Mouse (Mus musculus) embryonic stem cell, embryonic (primary cell): ENCODE results near the gene Fam167b.

Source experiments
- CTCF ChIA-PET, 4 experiments: fragments of 300-600 bp in 2 of 4; fragments of 350-600 bp in 2 of 4; sonication (Branson Sonifier 250); formaldehyde crosslinking; loops; one replicate each; lab custom pipeline; 2022; ENCODE audit warnings: inconsistent platforms in 2 of 4; lab: Charles Lee
- POLR2A ChIA-PET, 4 experiments: fragments of 300-600 bp in 2 of 4; fragments of 350-600 bp in 2 of 4; sonication (Branson Sonifier 250); formaldehyde crosslinking; loops; one replicate each; lab custom pipeline; 2022; ENCODE audit warnings: antibody characterized with exemption in 4 of 4, inconsistent platforms in 1 of 4; lab: Charles Lee

The Fam167b gene

DNA sequence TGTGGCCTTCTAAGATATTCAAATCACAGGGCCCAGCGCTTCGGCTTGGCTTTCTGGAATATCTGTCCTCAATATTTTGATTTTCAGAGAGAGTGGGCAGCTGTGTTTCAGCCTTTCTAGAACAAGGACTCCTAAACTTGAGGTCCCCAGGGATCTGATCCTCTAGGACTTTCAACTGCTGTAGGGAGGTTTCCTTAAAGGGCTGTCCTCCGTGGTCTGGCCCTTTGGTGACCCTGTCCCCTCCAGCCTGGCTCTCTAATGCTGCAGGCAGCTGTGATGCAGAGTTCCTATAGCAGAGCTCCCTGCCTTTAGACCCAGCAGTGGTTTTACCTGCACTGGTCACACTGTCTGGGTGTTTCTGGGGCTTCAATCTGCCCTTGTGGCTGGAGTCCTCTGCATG lies 38.3 kb upstream of the Fam167b start:
- POLR2A ChIA-PET = interaction anchor here in 2 of 4 experiments (1.3 to 17.7 kb wide), 5 partner anchors 7 to 46 kb away, joined by 3 to 255 read pairs (median 11); partner anchors contain the start of gene Txlna (in 2 of the 2)
- CTCF ChIA-PET = interaction anchor here in 2 of 4 experiments (1.4 to 3.1 kb wide), 2 partner anchors 8 kb away, joined by 7 to 21 read pairs; no protein-coding TSS in a partner anchor

DNA sequence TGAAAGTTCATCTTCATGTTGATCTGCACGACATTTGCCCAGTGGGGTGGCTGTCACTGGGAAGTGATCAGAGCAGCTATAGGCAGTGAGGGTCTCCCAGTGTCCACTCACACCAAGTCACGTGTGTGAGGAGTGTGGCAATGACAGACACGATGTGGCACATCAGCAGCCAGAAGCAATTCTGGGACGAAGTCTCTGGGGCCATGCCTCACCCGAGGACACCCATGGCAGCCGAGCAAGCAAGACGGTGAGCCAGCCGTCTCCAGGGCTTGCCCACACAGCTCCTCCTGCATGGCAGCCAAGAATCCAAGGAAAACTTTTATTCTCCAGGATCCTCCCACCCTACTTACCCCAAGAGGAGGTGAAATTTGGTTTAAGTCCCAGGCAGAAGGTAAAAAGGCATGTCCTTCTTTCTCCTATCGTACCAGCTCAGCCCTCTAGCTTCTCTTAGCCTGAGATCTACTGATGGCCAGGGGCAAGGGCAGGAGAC lies 37.5 kb upstream of the Fam167b start:
- CTCF ChIA-PET = no interaction called here

DNA sequence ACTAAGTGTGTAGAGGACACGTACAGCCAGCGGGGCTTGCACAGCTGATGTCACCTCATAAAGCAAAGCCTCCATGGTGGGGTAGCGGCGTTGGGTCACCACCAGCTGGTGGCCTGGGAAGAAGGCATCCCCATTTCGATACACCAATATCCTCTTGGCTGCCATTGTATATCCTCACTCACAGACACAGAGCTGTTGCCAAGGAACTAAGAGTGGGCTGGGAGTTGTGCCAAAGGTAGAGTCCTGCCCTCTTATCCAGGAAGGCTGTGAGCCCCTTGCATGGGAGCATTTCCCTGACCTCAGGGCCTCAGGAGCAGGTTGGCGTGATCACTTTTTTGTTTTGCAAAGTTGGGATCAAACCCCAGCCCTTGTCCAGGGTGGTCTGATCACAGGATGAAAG lies 35.7 kb upstream of the Fam167b start, which contains the start of gene Dcdc2b:
Gene Dcdc2b, minus strand, starts transcription at position 165 of the 400 bp plus-strand sequence.
- CTCF ChIA-PET = interaction anchor here in 1 of 4 experiments (0.7 to 1.4 kb wide), 3 partner anchors 37 to 345 kb away, joined by 3 to 6 read pairs (median 3); partner anchors contain the start of gene Kpna6
- POLR2A ChIA-PET = interaction anchor here in 3 of 4 experiments (0.9 to 2.3 kb wide), 11 partner anchors 9 to 153 kb away, joined by 3 to 11 read pairs (median 3); partner anchors contain the start of genes Txlna (in 3 of the 3), Ccdc28b (in 2 of the 3), Bsdc1 (in 1 of the 3) and Eif3i (in 1 of the 3)

More for the DNA sequence above, 37.5 kb upstream of the Fam167b start:
- POLR2A ChIA-PET = interaction anchor here in 2 of 4 experiments (1.0 to 2.9 kb wide), 2 partner anchors 13 to 25 kb away, joined by 3 to 11 read pairs; partner anchors contain the start of gene Txlna (in 1 of the 2)

DNA sequence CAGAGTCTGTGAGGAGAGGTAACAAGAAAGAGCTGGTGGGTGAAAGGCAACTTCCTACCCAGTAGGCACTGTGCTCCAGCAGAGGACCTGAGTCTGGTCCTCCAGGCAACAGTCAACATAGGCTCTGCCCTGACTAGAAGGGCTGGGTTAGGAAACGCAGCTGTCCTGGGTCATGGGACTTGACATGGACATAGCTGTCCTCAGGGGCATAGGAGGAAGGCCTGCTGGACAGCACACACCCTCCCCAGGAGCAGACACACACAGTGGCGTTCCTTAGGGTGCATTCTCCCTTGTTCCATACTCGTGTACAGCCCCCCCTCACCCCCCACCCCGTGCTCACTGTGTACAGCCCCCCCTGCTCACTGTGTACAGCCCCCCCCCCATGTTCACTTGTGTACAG lies 32.1 kb upstream of the Fam167b start:
- ChIA-PET CTCF (interaction anchor here (0.6 to 3.8 kb wide), 7 partner anchors 33 to 634 kb away, joined by 3 to 33 read pairs (median 3); partner anchors contain the start of gene Fam167b (in 1 of the 4)), POLR2A (interaction anchor here (0.6 to 4.6 kb wide), 17 partner anchors 8 to 158 kb away, joined by 3 to 61 read pairs (median 5); partner anchors contain the start of genes Ccdc28b (in 3 of the 4), Eif3i (in 2 of the 4), Tmem234 (in 2 of the 4) and Iqcc (in 1 of the 4))

DNA sequence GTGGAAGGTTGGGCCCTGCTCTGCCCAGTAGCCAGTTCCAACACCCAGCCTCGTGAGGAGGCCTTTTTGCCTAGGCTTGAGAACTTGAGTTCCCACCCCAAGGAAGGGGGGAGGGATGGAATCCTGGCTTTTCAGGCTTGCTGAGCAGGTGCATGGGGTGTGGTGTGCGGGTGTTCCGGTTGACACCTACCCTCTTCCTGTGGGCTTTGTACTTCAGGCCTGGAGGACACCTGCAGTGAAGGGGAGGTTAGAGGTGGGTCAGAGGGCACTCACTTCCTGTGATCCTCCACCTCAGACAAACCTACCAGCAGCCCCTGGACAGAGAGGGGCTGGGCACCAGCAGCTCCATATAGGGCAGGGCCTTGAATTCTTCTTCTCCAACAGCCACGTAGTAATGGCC lies 31.7 kb upstream of the Fam167b start:
- CTCF ChIA-PET = interaction anchor here (0.6 to 3.8 kb wide), 9 partner anchors 9 to 633 kb away, joined by 3 to 33 read pairs (median 6); partner anchors contain the start of gene Iqcc (in 1 of the 4)
- POLR2A ChIA-PET = interaction anchor here (0.6 to 4.6 kb wide), 24 partner anchors 9 to 258 kb away, joined by 3 to 61 read pairs (median 4); partner anchors contain the start of genes Ccdc28b (in 3 of the 4), Marcksl1 (in 2 of the 4), Txlna (in 2 of the 4) and Eif3i (in 1 of the 4)

- POLR2A ChIA-PET = interaction anchor here (0.6 to 4.6 kb wide), 93 partner anchors 8 to 911 kb away, joined by 3 to 61 read pairs (median 4); partner anchors contain the start of genes Ccdc28b (in 3 of the 4), Hdac1 (in 3 of the 4), Iqcc (in 3 of the 4) and Marcksl1 (in 3 of the 4)
- CTCF ChIA-PET = interaction anchor here (0.5 to 3.8 kb wide), 77 partner anchors 8 to 1397 kb away, joined by 3 to 39 read pairs (median 5); partner anchors contain the start of genes Ccdc28b (in 3 of the 4), Txlna (in 3 of the 4), Fam167b (in 2 of the 4) and Hdac1 (in 2 of the 4)
Measured at GRCm38 (mm10) chr4:129609139-129609631, 30.8 kb upstream of the Fam167b start.

- ChIA-PET POLR2A (interaction anchor here (0.6 to 4.6 kb wide), 108 partner anchors 9 to 1068 kb away, joined by 3 to 61 read pairs (median 4); partner anchors contain the start of genes Hdac1 (in 4 of the 4), Iqcc (in 4 of the 4), Ccdc28b (in 3 of the 4) and Marcksl1 (in 3 of the 4)), CTCF (interaction anchor here (0.5 to 3.8 kb wide), 98 partner anchors 8 to 1397 kb away, joined by 3 to 39 read pairs (median 5); partner anchors contain the start of genes Ccdc28b (in 3 of the 4), Txlna (in 3 of the 4), Fam167b (in 2 of the 4) and Hdac1 (in 2 of the 4))
Measured at GRCm38 (mm10) chr4:129608426-129609025, 30.2 kb upstream of the Fam167b start.

DNA sequence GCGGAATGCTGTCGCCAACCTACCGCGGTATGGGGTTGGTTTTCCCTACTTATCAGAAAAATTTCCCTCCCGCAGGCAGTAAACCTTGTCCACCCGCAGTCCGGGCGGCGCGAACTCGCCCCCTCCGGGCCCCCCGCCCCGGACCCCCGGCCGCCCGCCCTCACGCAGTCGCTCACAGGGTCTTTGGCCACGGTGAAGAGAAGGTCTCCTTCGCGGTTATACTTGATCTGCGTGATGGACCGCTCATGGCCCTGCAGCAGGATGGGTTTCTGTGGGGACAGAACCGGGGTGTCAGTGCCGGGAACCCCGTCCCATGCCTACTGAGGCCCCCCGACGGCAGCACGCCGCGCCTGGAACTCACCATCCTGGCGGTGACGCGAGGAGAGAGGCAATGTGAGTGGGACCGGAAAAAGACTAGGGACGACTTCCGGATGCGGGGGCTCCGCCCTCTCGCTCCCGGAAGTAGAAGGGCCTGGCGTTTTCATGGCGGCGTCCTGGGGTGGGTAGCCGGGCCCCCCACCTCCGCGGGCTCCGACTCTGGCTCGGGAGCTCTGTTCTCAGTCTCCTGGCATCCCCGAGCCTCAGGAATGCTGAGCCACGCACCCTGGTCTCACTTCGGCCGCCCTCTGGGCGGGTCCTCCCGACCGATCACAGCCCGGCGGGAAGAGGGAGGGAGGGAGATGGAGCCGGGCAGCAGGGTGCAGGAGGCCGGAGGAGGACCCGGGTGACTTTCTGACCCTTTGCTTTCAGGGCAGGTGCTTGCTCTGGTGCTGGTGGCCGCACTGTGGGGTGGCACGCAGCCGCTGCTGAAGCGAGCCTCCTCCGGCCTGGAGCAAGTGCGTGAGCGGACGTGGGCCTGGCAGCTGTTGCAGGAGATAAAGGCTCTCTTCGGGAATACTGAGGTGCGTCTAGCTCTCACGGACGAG lies 22.1 kb upstream of the Fam167b start, which contains the start of the genes Eif3i and Tmem234:
Gene Eif3i, minus strand, starts transcription at position 416 of the 926 bp plus-strand sequence.
Gene Tmem234, plus strand, starts transcription at position 436 of the 926 bp plus-strand sequence.
- CTCF ChIA-PET = interaction anchor here in 2 of 4 experiments (1.0 to 3.0 kb wide), 6 partner anchors 8 to 58 kb away, joined by 3 to 17 read pairs (median 4); partner anchors contain the start of gene Hdac1 (in 1 of the 2)
- POLR2A ChIA-PET = interaction anchor here in 3 of 4 experiments (0.6 to 5.8 kb wide), 23 partner anchors 8 to 139 kb away, joined by 3 to 18 read pairs (median 4); partner anchors contain the start of genes Bsdc1 (in 1 of the 3), Dcdc2b (in 1 of the 3) and Txlna (in 1 of the 3)

- CTCF ChIA-PET = interaction anchor here in 1 of 4 experiments (0.6 kb wide), 1 partner anchor 33 kb away, joined by 5 read pairs; no protein-coding TSS in a partner anchor
- POLR2A ChIA-PET = interaction anchor here in 1 of 4 experiments (1.0 to 2.2 kb wide), 2 partner anchors 12 to 52 kb away, joined by 4 to 6 read pairs; partner anchors contain the start of genes Eif3i, Tmem234 and Txlna
Measured at GRCm38 (mm10) chr4:129588865-129589264, 10.5 kb upstream of the Fam167b start.

GRCm38 (mm10) chr4:129586943-129587342 lies 8.6 kb upstream of the Fam167b start:
- CTCF ChIA-PET = interaction anchor here in 1 of 4 experiments (0.6 kb wide), 1 partner anchor 17 kb away, joined by 3 read pairs; no protein-coding TSS in a partner anchor
- POLR2A ChIA-PET = interaction anchor here in 3 of 4 experiments (0.6 to 0.7 kb wide), 4 partner anchors 32 to 710 kb away, joined by 3 to 7 read pairs (median 3); partner anchors contain the start of gene Iqcc (in 1 of the 3)

DNA sequence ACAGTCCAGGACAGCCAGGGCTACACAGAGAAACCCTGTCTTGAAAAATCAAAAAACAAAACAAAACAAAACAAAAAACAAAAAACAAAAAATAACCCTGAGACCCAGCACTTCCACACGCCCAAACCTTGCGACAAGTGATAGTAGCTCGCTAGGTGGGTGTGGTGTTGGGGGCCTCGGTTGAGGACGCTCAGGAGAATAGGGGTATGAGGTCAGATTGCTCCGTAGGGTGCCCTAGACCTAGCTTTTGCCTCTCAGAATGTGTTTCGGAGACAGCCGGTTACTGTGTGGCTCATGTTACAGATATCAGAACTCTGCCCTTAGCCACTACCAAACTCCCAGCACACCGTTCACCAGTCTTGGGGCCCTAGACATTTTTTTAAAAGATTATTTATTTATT lies 7.4 kb upstream of the Fam167b start:
- CTCF ChIA-PET = interaction anchor here in 3 of 4 experiments (0.7 to 2.9 kb wide), 9 partner anchors 9 to 87 kb away, joined by 5 to 39 read pairs (median 13); no protein-coding TSS in a partner anchor
- POLR2A ChIA-PET = interaction anchor here in 3 of 4 experiments (1.1 to 2.9 kb wide), 12 partner anchors 9 to 85 kb away, joined by 3 to 20 read pairs (median 8); partner anchors contain the start of genes Dcdc2b (in 1 of the 3), Hdac1 (in 1 of the 3), Lck (in 1 of the 3) and Txlna (in 1 of the 3)

GRCm38 (mm10) chr4:129584884-129585608 lies 6.7 kb upstream of the Fam167b start:
- POLR2A ChIA-PET = interaction anchor here (0.5 to 2.9 kb wide), 36 partner anchors 9 to 503 kb away, joined by 3 to 20 read pairs (median 4); partner anchors contain the start of genes Txlna (in 3 of the 4), Marcksl1 (in 2 of the 4), Dcdc2b (in 1 of the 4) and Eif3i (in 1 of the 4)
- CTCF ChIA-PET = interaction anchor here (0.6 to 2.9 kb wide), 33 partner anchors 8 to 222 kb away, joined by 3 to 39 read pairs (median 4); partner anchors contain the start of genes Ccdc28b (in 1 of the 4), Iqcc (in 1 of the 4) and Txlna (in 1 of the 4)

DNA sequence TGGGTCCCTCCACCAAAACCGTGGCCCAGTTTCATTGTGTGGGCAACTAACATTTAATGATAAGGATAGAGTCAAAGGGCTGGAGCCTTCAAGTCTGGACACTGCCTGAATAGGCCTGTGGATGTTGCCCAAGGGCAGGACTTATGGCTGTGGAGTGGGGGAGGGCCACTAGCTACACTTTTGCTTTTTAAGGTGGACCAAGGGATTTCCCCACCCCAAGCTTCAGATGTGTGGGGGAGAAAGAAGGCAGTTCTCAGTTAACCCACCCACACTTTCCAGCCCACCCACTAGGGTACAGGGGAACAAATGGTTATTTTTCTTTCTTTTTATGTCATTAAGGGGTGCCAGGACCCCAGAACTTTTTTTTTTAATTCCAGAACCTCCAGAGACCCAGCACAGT lies 6.0 kb upstream of the Fam167b start:
- POLR2A ChIA-PET = interaction anchor here (0.5 to 2.9 kb wide), 34 partner anchors 9 to 503 kb away, joined by 3 to 20 read pairs (median 4); partner anchors contain the start of genes Txlna (in 3 of the 4), Marcksl1 (in 2 of the 4), Eif3i (in 1 of the 4) and Hdac1 (in 1 of the 4)
- CTCF ChIA-PET = interaction anchor here (0.6 to 2.9 kb wide), 33 partner anchors 7 to 221 kb away, joined by 3 to 39 read pairs (median 4); partner anchors contain the start of genes Ccdc28b (in 1 of the 4), Iqcc (in 1 of the 4) and Txlna (in 1 of the 4)

DNA sequence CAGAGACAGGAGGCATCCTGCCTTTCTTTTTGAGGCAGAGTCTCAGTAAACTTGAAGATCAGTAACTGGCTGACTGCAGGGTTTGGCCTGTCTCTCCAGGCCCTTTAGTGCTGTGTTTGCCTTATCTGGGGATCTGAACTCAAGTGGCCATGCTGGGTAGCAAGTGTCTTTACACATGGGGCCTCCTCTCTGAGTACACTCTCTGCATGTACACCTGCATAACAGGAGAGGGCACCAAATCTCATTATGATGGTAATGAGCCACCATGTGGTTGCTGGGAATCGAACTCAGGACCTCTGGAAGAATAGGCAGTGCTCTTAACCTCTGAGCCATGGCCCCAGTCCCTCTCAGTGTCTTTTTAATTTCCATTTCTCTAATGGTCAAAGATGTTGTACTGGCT lies 3.9 kb upstream of the Fam167b start:
- POLR2A ChIA-PET = interaction anchor here in 2 of 4 experiments (0.6 to 1.2 kb wide), 4 partner anchors 10 to 136 kb away, joined by 3 to 10 read pairs (median 4); partner anchors contain the start of gene Txlna (in 1 of the 2)
- CTCF ChIA-PET = interaction anchor here in 1 of 4 experiments (1.6 kb wide), 1 partner anchor 26 kb away, joined by 4 read pairs; no protein-coding TSS in a partner anchor
